16 mouse cellular contexts compared by ENCODE assay signal in the genomic region with DNA sequence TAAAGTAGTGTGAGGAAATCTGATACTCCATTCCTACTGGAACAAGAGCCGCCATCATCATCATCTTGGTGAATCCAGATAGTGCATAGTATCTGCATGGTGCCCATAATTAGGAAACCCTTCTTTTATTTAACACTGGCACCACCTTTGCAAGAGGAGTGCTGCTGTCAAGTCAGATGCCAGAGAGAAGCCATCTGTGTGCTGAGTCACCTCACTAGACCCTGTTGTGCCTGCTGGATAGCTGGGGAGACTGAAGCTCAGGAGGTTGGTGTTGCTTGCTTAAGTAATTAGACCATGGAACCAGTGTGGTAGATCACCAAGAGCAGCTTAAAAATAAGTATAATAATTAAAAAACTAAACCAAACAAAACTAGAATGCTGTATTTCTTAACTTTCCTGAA.
DNase-seq lines count a peak whose midpoint lies in the region; ATAC-seq and TF ChIP-seq lines count a peak whose summit lies in the region.
"Had no signal": no experiment of that assay in that cellular context is flagged by ENCODE, and none has a peak within 500 bp of the region (broad histone marks: within the 10 kb centered on the region; RNA-seq: fewer than 3 reads in every experiment).

No protein-coding gene starts in this region.

- no peak for DNase-seq in layer of hippocampus, adult 2 months (ENCODE audit: low spot score in 2 of 2)
- no peak for DNase-seq in layer of hippocampus, postnatal 10 days (ENCODE audit: low spot score in 2 of 2)
- peak; percentile 68 for DNase-seq in 416B (ENCODE audit: low read depth)
- DNase-seq in brain, adult 2 months (ENCODE audit: low read depth, low spot score) = peak; percentile 96
- peak; percentile 49 to 54 for DNase-seq in cerebellum, postnatal 14 days
- DNase-seq in urinary bladder, adult 2 months (ENCODE audit: low spot score) = no peak
- DNase-seq in heart, adult 2 months = no peak
- DNase-seq: kidney, adult 18-20 months; kidney, postnatal 36 days; lung, adult 2 months had no signal

- H3K27me3 ChIP-seq in liver, embryonic 12.5 days (replicated peaks) = no peaks in the 10 kb centered on the region
- H3K27me3 ChIP-seq in heart, adult 2 months (ENCODE audit: control insufficient read depth, insufficient read depth, low read length) = no peaks in the 10 kb centered on the region
- H3K27me3 ChIP-seq: heart, embryonic 15.5 days; hindbrain, embryonic 13.5 days; limb, embryonic 15.5 days had no signal

- no peaks in the 10 kb centered on the region for H3K36me3 ChIP-seq in liver, embryonic 12.5 days
- no peaks in the 10 kb centered on the region for H3K36me3 ChIP-seq in heart, adult 2 months (ENCODE audit: control insufficient read depth, insufficient read depth, low read length)
- H3K36me3 ChIP-seq: heart, embryonic 15.5 days; hindbrain, embryonic 13.5 days; limb, embryonic 15.5 days had no signal

- no peaks in the 10 kb centered on the region for H3K9me3 ChIP-seq in liver, embryonic 12.5 days (replicated peaks)
- H3K9me3 ChIP-seq: heart, embryonic 15.5 days; hindbrain, embryonic 13.5 days; limb, embryonic 15.5 days had no signal

- 65% methylated on average over 1 of the region's 1 CpGs for WGBS in liver, embryonic 12.5 days (ENCODE audit: insufficient replicate concordance)
- WGBS in heart, adult 2 months = 88% methylated on average over 1 of the region's 1 CpGs

- intact Hi-C loops in heart, adult 2 months (cut with DNase I) = no loop called here

- peaks cover 14% of the 10 kb centered on the region; the same call in 1 of the 2 replicates for H3K4me1 ChIP-seq in liver, embryonic 12.5 days
- no peaks in the 10 kb centered on the region for H3K4me1 ChIP-seq in heart, adult 2 months (ENCODE audit: control insufficient read depth, insufficient read depth, low read length)
- H3K4me1 ChIP-seq: heart, embryonic 15.5 days; limb, embryonic 15.5 days had no signal

- peak overlapping the region; percentile 57 for H3K27ac ChIP-seq in layer of hippocampus, adult 2 months
- H3K27ac ChIP-seq in liver, embryonic 12.5 days = no peak overlapping the region
- no peak overlapping the region for H3K27ac ChIP-seq in heart, adult 2 months
- H3K27ac ChIP-seq: heart, embryonic 15.5 days; hindbrain, embryonic 13.5 days; limb, embryonic 15.5 days; macrophage had no signal

- no peak overlapping the region for H3K9ac ChIP-seq in liver, embryonic 12.5 days
- H3K9ac ChIP-seq in heart, adult 2 months (ENCODE audit: low read depth, low read length) = no peak overlapping the region
- H3K9ac ChIP-seq: heart, embryonic 15.5 days; hindbrain, embryonic 13.5 days; limb, embryonic 15.5 days had no signal

- TF ChIP-seq EP300 in heart, adult 2 months (IDR thresholded peaks at IDR 0.05; ENCODE audit: insufficient read depth, low read depth, low read length) = no peak

- TF ChIP-seq CTCF in layer of hippocampus, adult 2 months (conservative IDR thresholded peaks at IDR 0.05) = no peak
- no peak for TF ChIP-seq CTCF in heart, adult 2 months (IDR thresholded peaks at IDR 0.05)

- no peaks in the 10 kb centered on the region for H3K79me2 ChIP-seq in heart, adult 2 months (replicated peaks; ENCODE audit: control insufficient read depth, insufficient read depth, low read length)

- ATAC-seq in liver, embryonic 12.5 days = no peak
- ATAC-seq: CD4-positive, CD25-positive, alpha-beta regulatory T cell, adult 4 months had no signal

- H3K4me3 ChIP-seq in layer of hippocampus, adult 2 months = no peak overlapping the region
- no peak overlapping the region for H3K4me3 ChIP-seq in liver, embryonic 12.5 days
- no peak overlapping the region for H3K4me3 ChIP-seq in heart, adult 2 months
- H3K4me3 ChIP-seq: heart, embryonic 15.5 days; hindbrain, embryonic 13.5 days; limb, embryonic 15.5 days had no signal

- TF ChIP-seq POLR2A in heart, adult 2 months (IDR thresholded peaks at IDR 0.05; ENCODE audit: insufficient read depth, low read depth, low read length) = no peak

- no peak overlapping the region for H3K4me2 ChIP-seq in liver, embryonic 12.5 days
- H3K4me2 ChIP-seq: heart, embryonic 15.5 days; hindbrain, embryonic 13.5 days; limb, embryonic 15.5 days had no signal

Comparison
In these comparisons a context has a peak if more than half of its experiments do, and no peak if none do; other contexts are left out.
1. DNase-seq: peak in 416B (single experiment), brain, adult 2 months (single experiment) and cerebellum, postnatal 14 days (2 of 2); none in layer of hippocampus, adult 2 months (0 of 2), layer of hippocampus, postnatal 10 days (0 of 2), urinary bladder, adult 2 months (single experiment) and heart, adult 2 months (0 of 2).